Mouse (Mus musculus) heart, embryonic 10.5 days (tissue): ENCODE measurements around the gene Spib. TPM values are rescaled to one million over a fixed set of nuclear protein-coding genes. Genes with fewer than 3 reads are reported as not detected.

Experiments used
- DNase-seq: peaks from one replicate; pipeline ENCODE4 v3.0.0-alpha.2; 2017; ENCODE audit warnings: low spot score
- H3K27ac ChIP-seq: fragments of 300-500 bp; sonication (generic); 2 replicates; pipeline ENCODE4 v1.5.1; 2016; ENCODE audit warnings: mild to moderate bottlenecking
- H3K27me3 ChIP-seq: fragments of 300-500 bp; sonication (generic); 2 replicates; pipeline ENCODE4 v1.6.1; 2016; ENCODE audit warnings: mild to moderate bottlenecking; ENCODE audit not compliant: poor library complexity, insufficient read depth, severe bottlenecking
- H3K36me3 ChIP-seq: fragments of 300-500 bp; sonication (generic); 2 replicates; pipeline ENCODE4 v1.6.1; 2016; ENCODE audit warnings: mild to moderate bottlenecking, moderate library complexity
- H3K4me1 ChIP-seq: fragments of 300-500 bp; sonication (generic); 2 replicates; pipeline ENCODE4 v1.6.1; 2016; ENCODE audit warnings: mild to moderate bottlenecking
- H3K4me3 ChIP-seq: fragments of 300-500 bp; sonication (generic); 2 replicates; pipeline ENCODE4 v1.5.1; 2016; ENCODE audit warnings: mild to moderate bottlenecking, moderate library complexity
- H3K9me3 ChIP-seq: fragments of 300-500 bp; sonication (generic); 2 replicates; pipeline ENCODE4 v1.6.1; 2016; ENCODE audit warnings: mild to moderate bottlenecking, moderate library complexity
- WGBS: fragments of 180-500 bp; shearing (Covaris S2); methylation state at CpG from one replicate; pipeline ENCODE4 v1.1.7; 2016; 5-methylcytosine and 5-hydroxymethylcytosine counted together
- polyA plus RNA-seq: library from polyadenylated mRNA; unstranded; fragments of >200 nt; fragmentation: Nextera tagmentation; extraction: Ambion mirVana; gene quantifications from 2 replicates; pipeline ENCODE4 v1.2.1, GENCODE M21; 2016

Spib gene
- polyA plus RNA-seq, 1 experiment from 2014 or later, result 0.15 TPM

- H3K36me3 ChIP-seq, result peaks cover 33% of the 10 kb centered on the region
- no peak overlapping the region for H3K27ac ChIP-seq
- 76% methylated on average over 3 of the region's 3 CpGs for WGBS
- H3K4me3 ChIP-seq, result no peak overlapping the region
- peaks cover 53% of the 10 kb centered on the region for H3K27me3 ChIP-seq
- H3K4me1 ChIP-seq, result peaks cover 17% of the 10 kb centered on the region
- no peak for DNase-seq
- H3K9me3 ChIP-seq, result no peaks in the 10 kb centered on the region
Measured at GRCm38 (mm10) chr7:44530507-44530906, 1.4 kb downstream of the Spib start.

- Histone ChIP-seq H3K36me3 (peaks cover 23% of the 10 kb centered on the region), H3K4me3 (no peak overlapping the region), H3K27ac (no peak overlapping the region), H3K27me3 (peaks cover 62% of the 10 kb centered on the region), H3K4me1 (peaks cover 23% of the 10 kb centered on the region), H3K9me3 (no peaks in the 10 kb centered on the region)
- no peak for DNase-seq
- WGBS, result 67% methylated on average over 5 of the region's 5 CpGs
Measured at GRCm38 (mm10) chr7:44529518-44529917, 2.4 kb downstream of the Spib start.

- Histone ChIP-seq H3K27ac (peak overlapping the region; percentile 79), H3K9me3 (no peaks in the 10 kb centered on the region), H3K4me1 (peaks cover 23% of the 10 kb centered on the region), H3K36me3 (peaks cover 6% of the 10 kb centered on the region), H3K27me3 (peaks cover 80% of the 10 kb centered on the region), H3K4me3 (peak overlapping the region; percentile 58)
- peak; percentile 88 for DNase-seq
- WGBS, result 6% methylated on average over 40 of the region's 40 CpGs
Measured at GRCm38 (mm10) chr7:44527483-44528398, 4.1 kb downstream of the Spib start.

GRCm38 (mm10) chr7:44526414-44527154 lies 5.3 kb downstream of the Spib start:
- peaks cover 92% of the 10 kb centered on the region for H3K27me3 ChIP-seq
- H3K4me3 ChIP-seq, result no peak overlapping the region
- DNase-seq, result no peak
- no peaks in the 10 kb centered on the region for H3K9me3 ChIP-seq
- WGBS, result 83% methylated on average over 14 of the region's 14 CpGs
- peaks cover 29% of the 10 kb centered on the region for H3K4me1 ChIP-seq
- no peak overlapping the region for H3K27ac ChIP-seq
- H3K36me3 ChIP-seq, result no peaks in the 10 kb centered on the region

- no peak for DNase-seq
- no peaks in the 10 kb centered on the region for H3K9me3 ChIP-seq
- H3K36me3 ChIP-seq, result no peaks in the 10 kb centered on the region
- peaks cover 95% of the 10 kb centered on the region for H3K27me3 ChIP-seq
- H3K4me1 ChIP-seq, result peaks cover 30% of the 10 kb centered on the region
- peak overlapping the region; percentile 62; the same call in 1 of the 2 replicates for H3K27ac ChIP-seq
- peak overlapping the region; percentile 29; the same call in 1 of the 2 replicates for H3K4me3 ChIP-seq
- WGBS, result 14% methylated on average over 22 of the region's 22 CpGs
Measured at GRCm38 (mm10) chr7:44525126-44525832, 6.6 kb downstream of the Spib start.

GRCm38 (mm10) chr7:44524502-44524901 lies 7.4 kb downstream of the Spib start, which contains the start of gene Mybpc2:
TSS of gene Mybpc2 (minus strand) at chr7:44524656.
- H3K4me3 ChIP-seq, result peak within 1 kb of the TSS; percentile 29; the same call in 1 of the 2 replicates
- DNase-seq, result no peak
- peaks cover 91% of the 10 kb centered on the region for H3K27me3 ChIP-seq
- no peaks in the 10 kb centered on the region for H3K36me3 ChIP-seq
- 28% methylated on average over 12 of the region's 12 CpGs for WGBS
- no peaks in the 10 kb centered on the region for H3K9me3 ChIP-seq
- H3K27ac ChIP-seq, result peak within 1 kb of the TSS; percentile 62; the same call in 1 of the 2 replicates
- peaks cover 30% of the 10 kb centered on the region for H3K4me1 ChIP-seq

GRCm38 (mm10) chr7:44523056-44523455 lies 8.8 kb downstream of the Spib start:
- Histone ChIP-seq H3K27me3 (peaks cover 82% of the 10 kb centered on the region), H3K27ac (no peak overlapping the region), H3K4me1 (peaks cover 23% of the 10 kb centered on the region), H3K9me3 (no peaks in the 10 kb centered on the region), H3K4me3 (no peak overlapping the region), H3K36me3 (no peaks in the 10 kb centered on the region)
- no peak for DNase-seq
- WGBS, result 70% methylated on average over 2 of the region's 2 CpGs

GRCm38 (mm10) chr7:44521710-44522109 lies 10.2 kb downstream of the Spib start:
- no peak for DNase-seq
- WGBS, result 3% methylated on average over 20 of the region's 20 CpGs
- no peak overlapping the region for H3K27ac ChIP-seq
- peaks cover 17% of the 10 kb centered on the region; the same call in 1 of the 2 replicates for H3K4me1 ChIP-seq
- H3K9me3 ChIP-seq, result no peaks in the 10 kb centered on the region
- H3K4me3 ChIP-seq, result peak overlapping the region; percentile 42
- H3K27me3 ChIP-seq, result peaks cover 77% of the 10 kb centered on the region
- H3K36me3 ChIP-seq, result no peaks in the 10 kb centered on the region

GRCm38 (mm10) chr7:44520990-44521389 lies 10.9 kb downstream of the Spib start:
- peaks cover 17% of the 10 kb centered on the region; the same call in 1 of the 2 replicates for H3K4me1 ChIP-seq
- H3K27ac ChIP-seq, result no peak overlapping the region
- DNase-seq, result no peak

GRCm38 (mm10) chr7:44519240-44519913 lies 12.5 kb downstream of the Spib start:
- no peak for DNase-seq
- no peak overlapping the region for H3K27ac ChIP-seq
- H3K27me3 ChIP-seq, result peaks cover 71% of the 10 kb centered on the region
- H3K4me3 ChIP-seq, result no peak overlapping the region
- H3K4me1 ChIP-seq, result peaks cover 11% of the 10 kb centered on the region; the same call in 1 of the 2 replicates
- H3K36me3 ChIP-seq, result no peaks in the 10 kb centered on the region
- 65% methylated on average over 9 of the region's 9 CpGs for whole genome bisulfite sequencing
- H3K9me3 ChIP-seq, result no peaks in the 10 kb centered on the region

More at GRCm38 (mm10) chr7:44520990-44521389, 10.9 kb downstream of the Spib start:
- H3K4me3 ChIP-seq, result no peak overlapping the region
- 58% methylated on average over 3 of the region's 3 CpGs for WGBS
- H3K27me3 ChIP-seq, result peaks cover 75% of the 10 kb centered on the region
- H3K9me3 ChIP-seq, result no peaks in the 10 kb centered on the region
- no peaks in the 10 kb centered on the region for H3K36me3 ChIP-seq

- 0 out of 2 replicates have a peak, but pooled peaks cover 5% of the 10 kb centered on the region for H3K4me1 ChIP-seq
- peaks cover 3% of the 10 kb centered on the region for H3K9me3 ChIP-seq
- no peaks in the 10 kb centered on the region for H3K36me3 ChIP-seq
- H3K4me3 ChIP-seq, result no peak overlapping the region
- H3K27ac ChIP-seq, result peak overlapping the region; percentile 14; the same call in 1 of the 2 replicates
- H3K27me3 ChIP-seq, result peaks cover 48% of the 10 kb centered on the region
- DNase-seq, result peak; percentile 86
Measured at GRCm38 (mm10) chr7:44507491-44507890, 24.4 kb downstream of the Spib start.

GRCm38 (mm10) chr7:44501563-44502115 lies 30.2 kb downstream of the Spib start:
- Histone ChIP-seq H3K4me1 (no peaks in the 10 kb centered on the region), H3K4me3 (no peak overlapping the region), H3K27ac (no peak overlapping the region), H3K36me3 (no peaks in the 10 kb centered on the region), H3K27me3 (peaks cover 28% of the 10 kb centered on the region), H3K9me3 (no peaks in the 10 kb centered on the region)
- no peak for DNase-seq
- 39% methylated on average over 5 of the region's 5 CpGs for WGBS
